Comparison of ENCODE assay signal across 12 mouse cellular contexts in genomic region chr8:77311762-77312161, GRCm38 (mm10).
DNase-seq lines count a peak whose midpoint lies in the region; ATAC-seq and TF ChIP-seq lines count a peak whose summit lies in the region.
"Had no signal": no experiment of that assay in that cellular context is flagged by ENCODE, and none has a peak within 500 bp of the region (broad histone marks: within the 10 kb centered on the region; RNA-seq: fewer than 3 reads in every experiment).

No protein-coding gene starts in this region.

- TF ChIP-seq EP300 in lung, postnatal 0 days (IDR thresholded peaks at IDR 0.05) = no peak

- 82% methylated on average over 6 of the region's 6 CpGs for WGBS in forebrain, embryonic 13.5 days
- 94% methylated on average over 6 of the region's 6 CpGs for WGBS in forebrain, embryonic 10.5 days
- WGBS in hindbrain, postnatal 0 days = 73% methylated on average over 6 of the region's 6 CpGs
- 89% methylated on average over 6 of the region's 6 CpGs for WGBS in hindbrain, embryonic 13.5 days
- WGBS in lung, postnatal 0 days = 62% methylated on average over 6 of the region's 6 CpGs
- WGBS in forebrain, postnatal 0 days = 69% methylated on average over 6 of the region's 6 CpGs

- no peak overlapping the region for H3K4me3 ChIP-seq in forebrain, embryonic 13.5 days
- H3K4me3 ChIP-seq in forebrain, embryonic 10.5 days = no peak overlapping the region
- H3K4me3 ChIP-seq in hindbrain, postnatal 0 days (ENCODE audit: low read length) = no peak overlapping the region
- H3K4me3 ChIP-seq in hindbrain, embryonic 13.5 days = no peak overlapping the region
- no peak overlapping the region for H3K4me3 ChIP-seq in lung, postnatal 0 days (ENCODE audit: low read depth, low read length)
- no peak overlapping the region for H3K4me3 ChIP-seq in forebrain, postnatal 0 days (ENCODE audit: low read depth, low read length)

- no peaks in the 10 kb centered on the region for H3K4me1 ChIP-seq in forebrain, embryonic 13.5 days
- no peaks in the 10 kb centered on the region for H3K4me1 ChIP-seq in forebrain, embryonic 10.5 days
- H3K4me1 ChIP-seq in hindbrain, postnatal 0 days (ENCODE audit: insufficient read depth, low read length) = peaks cover 4% of the 10 kb centered on the region
- no peaks in the 10 kb centered on the region for H3K4me1 ChIP-seq in hindbrain, embryonic 13.5 days (replicated peaks)
- no peaks in the 10 kb centered on the region for H3K4me1 ChIP-seq in lung, postnatal 0 days (ENCODE audit: insufficient read depth, low read depth, low read length)
- no peaks in the 10 kb centered on the region for H3K4me1 ChIP-seq in forebrain, postnatal 0 days (ENCODE audit: insufficient read depth)

- H3K36me3 ChIP-seq in forebrain, embryonic 13.5 days (ENCODE audit: poor library complexity, severe bottlenecking) = no peaks in the 10 kb centered on the region
- peaks cover 7% of the 10 kb centered on the region; the same call in 1 of the 2 replicates for H3K36me3 ChIP-seq in forebrain, embryonic 10.5 days (replicated peaks)
- no peaks in the 10 kb centered on the region for H3K36me3 ChIP-seq in hindbrain, postnatal 0 days (ENCODE audit: insufficient read depth, low read length)
- H3K36me3 ChIP-seq in hindbrain, embryonic 13.5 days = no peaks in the 10 kb centered on the region
- no peaks in the 10 kb centered on the region for H3K36me3 ChIP-seq in lung, postnatal 0 days (ENCODE audit: insufficient read depth, low read length)
- no peaks in the 10 kb centered on the region for H3K36me3 ChIP-seq in forebrain, postnatal 0 days (ENCODE audit: insufficient read depth)

- no peaks in the 10 kb centered on the region for H3K27me3 ChIP-seq in forebrain, embryonic 13.5 days
- no peaks in the 10 kb centered on the region for H3K27me3 ChIP-seq in forebrain, embryonic 10.5 days (ENCODE audit: poor library complexity, severe bottlenecking)
- no peaks in the 10 kb centered on the region for H3K27me3 ChIP-seq in hindbrain, postnatal 0 days (ENCODE audit: insufficient read depth, low read length)
- no peaks in the 10 kb centered on the region for H3K27me3 ChIP-seq in hindbrain, embryonic 13.5 days
- H3K27me3 ChIP-seq in lung, postnatal 0 days (replicated peaks; ENCODE audit: insufficient read depth, low read length) = no peaks in the 10 kb centered on the region
- H3K27me3 ChIP-seq in forebrain, postnatal 0 days (ENCODE audit: insufficient read depth, low read length) = no peaks in the 10 kb centered on the region

- ATAC-seq in forebrain, embryonic 13.5 days = 0 out of 2 replicates have a peak, but pooled peaks have one; percentile 36
- ATAC-seq in hindbrain, postnatal 0 days = peak; percentile 63; the same call in 1 of the 2 replicates
- ATAC-seq in hindbrain, embryonic 13.5 days (ENCODE audit: low FRiP score) = no peak
- ATAC-seq in lung, postnatal 0 days = no peak
- peak; percentile 61 for ATAC-seq in forebrain, postnatal 0 days

- no peak for DNase-seq in forebrain, embryonic 10.5 days (ENCODE audit: extremely low spot score, low spot score)
- peak; percentile 61 for DNase-seq in hindbrain, postnatal 0 days (ENCODE audit: low spot score)
- no peak for DNase-seq in lung, postnatal 0 days (ENCODE audit: low spot score)
- no peak for DNase-seq in lung, postnatal 14 days
- peak; percentile 73 for DNase-seq in forebrain, postnatal 0 days
- DNase-seq in right cerebral cortex, adult 18-20 months = no peak
- DNase-seq: gastrocnemius, postnatal 10 days; kidney, postnatal 10 days had no signal

- H3K4me2 ChIP-seq in forebrain, embryonic 13.5 days = no peak overlapping the region
- no peak overlapping the region for H3K4me2 ChIP-seq in hindbrain, postnatal 0 days (ENCODE audit: low read depth, low read length)
- H3K4me2 ChIP-seq in hindbrain, embryonic 13.5 days = no peak overlapping the region
- no peak overlapping the region for H3K4me2 ChIP-seq in lung, postnatal 0 days (replicated peaks; ENCODE audit: low read depth, low read length)
- no peak overlapping the region for H3K4me2 ChIP-seq in forebrain, postnatal 0 days (ENCODE audit: low read depth)

- TF ChIP-seq CTCF in hindbrain, postnatal 0 days (IDR thresholded peaks at IDR 0.05; ENCODE audit: low read depth) = peak; percentile 65
- peak; percentile 48 for TF ChIP-seq CTCF in lung, postnatal 0 days (IDR thresholded peaks at IDR 0.05)
- peak; percentile 67 for TF ChIP-seq CTCF in forebrain, postnatal 0 days (IDR thresholded peaks at IDR 0.05; ENCODE audit: low read depth)

- H3K9me3 ChIP-seq in forebrain, embryonic 13.5 days (replicated peaks) = no peaks in the 10 kb centered on the region
- H3K9me3 ChIP-seq in forebrain, embryonic 10.5 days = no peaks in the 10 kb centered on the region
- no peaks in the 10 kb centered on the region for H3K9me3 ChIP-seq in hindbrain, postnatal 0 days (ENCODE audit: low read length)
- no peaks in the 10 kb centered on the region for H3K9me3 ChIP-seq in hindbrain, embryonic 13.5 days
- H3K9me3 ChIP-seq in lung, postnatal 0 days (ENCODE audit: low read length) = no peaks in the 10 kb centered on the region
- H3K9me3 ChIP-seq in forebrain, postnatal 0 days (ENCODE audit: low read length) = no peaks in the 10 kb centered on the region
- H3K9me3 ChIP-seq: G1E had no signal

- H3K27ac ChIP-seq in forebrain, embryonic 13.5 days = no peak overlapping the region
- H3K27ac ChIP-seq in forebrain, embryonic 10.5 days = no peak overlapping the region
- no peak overlapping the region for H3K27ac ChIP-seq in hindbrain, postnatal 0 days
- H3K27ac ChIP-seq in hindbrain, embryonic 13.5 days = no peak overlapping the region
- no peak overlapping the region for H3K27ac ChIP-seq in lung, postnatal 0 days (ENCODE audit: low read length)
- no peak overlapping the region for H3K27ac ChIP-seq in forebrain, postnatal 0 days (ENCODE audit: low read depth, low read length)
- H3K27ac ChIP-seq: liver, embryonic 14.5 days had no signal

- no peak overlapping the region for H3K9ac ChIP-seq in forebrain, embryonic 13.5 days
- H3K9ac ChIP-seq in hindbrain, postnatal 0 days (replicated peaks; ENCODE audit: low read length) = no peak overlapping the region
- H3K9ac ChIP-seq in hindbrain, embryonic 13.5 days = no peak overlapping the region
- no peak overlapping the region for H3K9ac ChIP-seq in lung, postnatal 0 days (replicated peaks; ENCODE audit: low read depth)
- H3K9ac ChIP-seq in forebrain, postnatal 0 days = no peak overlapping the region
- H3K9ac ChIP-seq: liver, embryonic 14.5 days had no signal

Comparison
In these comparisons a context has a peak if more than half of its experiments do, and no peak if none do; other contexts are left out.
1. ATAC-seq: peak in forebrain, embryonic 13.5 days (single experiment), hindbrain, postnatal 0 days (single experiment) and forebrain, postnatal 0 days (single experiment); none in hindbrain, embryonic 13.5 days (single experiment) and lung, postnatal 0 days (single experiment).
2. DNase-seq: peak in hindbrain, postnatal 0 days (single experiment) and forebrain, postnatal 0 days (single experiment); none in forebrain, embryonic 10.5 days (single experiment), lung, postnatal 0 days (single experiment), lung, postnatal 14 days (single experiment) and right cerebral cortex, adult 18-20 months (single experiment).
3. Peak in every context shown above with its lines, with median percentiles within 50 percentile points of each other: CTCF ChIP-seq.